19 mouse cellular contexts compared by ENCODE assay signal in the genomic region with DNA sequence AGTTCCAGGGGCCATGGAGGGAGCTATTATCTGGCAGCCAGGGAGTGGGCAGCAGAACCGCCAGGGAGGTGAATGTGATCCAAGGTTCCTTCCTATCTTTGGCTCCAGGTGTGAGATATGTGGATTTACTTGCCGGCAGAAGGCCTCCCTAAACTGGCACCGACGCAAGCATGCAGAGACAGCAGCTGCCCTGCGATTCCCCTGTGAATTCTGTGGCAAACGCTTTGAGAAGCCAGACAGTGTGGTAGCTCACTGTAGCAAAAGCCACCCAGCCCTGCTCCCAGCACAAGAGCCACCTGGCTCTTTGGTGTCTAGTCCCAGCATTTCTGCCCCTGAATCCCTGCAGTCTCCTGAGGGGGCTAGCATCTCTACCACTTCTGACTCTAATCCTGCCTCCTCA. TPM values are rescaled to one million over a fixed set of nuclear protein-coding genes. Genes with fewer than 3 reads are reported as not detected.
DNase-seq lines count a peak whose midpoint lies in the region; TF ChIP-seq lines count a peak whose summit lies in the region.
"Had no signal": no experiment of that assay in that cellular context is flagged by ENCODE, and none has a peak within 500 bp of the region (broad histone marks: within the 10 kb centered on the region; RNA-seq: fewer than 3 reads in every experiment).

No protein-coding gene starts in this region.

- peak; percentile 55 for DNase-seq in cerebellum, adult 9-11 months
- no peak for DNase-seq in cerebellum, postnatal 36 days
- peak in 1 of 2 experiments; percentile 31 for DNase-seq in layer of hippocampus, adult 2 months (ENCODE audit: low spot score in 2 of 2)
- DNase-seq in layer of hippocampus, adult 8-10 months (ENCODE audit: low spot score in 2 of 2): no peak
- no peak for DNase-seq in testis, postnatal 14 days (ENCODE audit: low spot score)
- no peak for DNase-seq in thymus, postnatal 14 days
- DNase-seq: lung, adult 18-20 months; lung, postnatal 36 days had no signal

- no peaks in the 10 kb centered on the region for H3K36me3 ChIP-seq in testis, adult 2 months (ENCODE audit: control insufficient read depth, insufficient read depth, low read length)

- TF ChIP-seq CTCF in layer of hippocampus, adult 2 months (conservative IDR thresholded peaks at IDR 0.05): no peak
- no peak for TF ChIP-seq CTCF in testis, adult 2 months (IDR thresholded peaks at IDR 0.05; ENCODE audit: control insufficient read depth, insufficient read depth, insufficient replicate concordance, low read depth, low read length)

- H3K4me3 ChIP-seq in layer of hippocampus, adult 2 months: no peak overlapping the region
- H3K4me3 ChIP-seq in testis, adult 2 months (ENCODE audit: control insufficient read depth, low read depth, low read length): peak overlapping the region; percentile 12
- H3K4me3 ChIP-seq: erythroblast, embryonic 14.5 days; forebrain, embryonic 15.5 days; midbrain, embryonic 10.5 days had no signal

- no peaks in the 10 kb centered on the region for H3K27me3 ChIP-seq in testis, adult 2 months (ENCODE audit: control insufficient read depth, insufficient read depth, low read length)
- H3K27me3 ChIP-seq: forebrain, embryonic 15.5 days had no signal

- H3K4me1 ChIP-seq in testis, adult 2 months (ENCODE audit: control insufficient read depth, insufficient read depth, low read length): peaks cover 5% of the 10 kb centered on the region; the same call in 1 of the 2 replicates
- H3K4me1 ChIP-seq: forebrain, embryonic 15.5 days; midbrain, embryonic 10.5 days had no signal

- no peak for TF ChIP-seq POLR2A in testis, adult 2 months (IDR thresholded peaks at IDR 0.05; ENCODE audit: control insufficient read depth, low read depth, low read length)

- H3K27ac ChIP-seq in layer of hippocampus, adult 2 months: peak overlapping the region; percentile 56; the same call in 1 of the 2 replicates
- H3K27ac ChIP-seq in testis, adult 2 months (ENCODE audit: control insufficient read depth, insufficient read depth, low read depth, low read length): no peak overlapping the region
- H3K27ac ChIP-seq: forebrain, embryonic 15.5 days; midbrain, embryonic 10.5 days had no signal

RNA-seq across cellular contexts. Expression of a gene that starts 7.2 kb away (rescaled TPM):
- 10 to 100 TPM; 29.2 to 30.9 TPM for total RNA-seq in layer of hippocampus, adult 2 months (2021)
- total RNA-seq in layer of hippocampus, adult 8-10 months (2022): 10 to 100 TPM; 28.5 to 36.1 (median 32.3) TPM
- polyA plus RNA-seq in testis, adult 2 months (2012; rRNA removed): 11.2 and 14.0 TPM in 2 replicates

RNA-seq across cellular contexts. Expression of a gene that starts 16.1 kb away (rescaled TPM):
- total RNA-seq in layer of hippocampus, adult 2 months (2021): 10 to 100 TPM; 49.1 to 51.0 TPM
- total RNA-seq in layer of hippocampus, adult 8-10 months (2022): 10 to 100 TPM; 39.8 to 56.6 (median 45.4) TPM
- 43.7 and 48.9 TPM in 2 replicates for polyA plus RNA-seq in testis, adult 2 months (2012; rRNA removed)

RNA-seq across cellular contexts. Expression of a gene that starts 16.5 kb away (rescaled TPM):
- 10 to 100 TPM; 52.9 to 56.2 TPM for total RNA-seq in layer of hippocampus, adult 2 months (2021)
- 10 to 100 TPM; 37.3 to 57.0 (median 44.8) TPM for total RNA-seq in layer of hippocampus, adult 8-10 months (2022)
- 8.6 and 9.5 TPM in 2 replicates for polyA plus RNA-seq in testis, adult 2 months (2012; rRNA removed)

RNA-seq across cellular contexts. Expression of a gene that starts 39.5 kb away (rescaled TPM):
- not detected for total RNA-seq in layer of hippocampus, adult 2 months (2021)
- not detected for total RNA-seq in layer of hippocampus, adult 8-10 months (2022)
- polyA plus RNA-seq in testis, adult 2 months (2012; rRNA removed): 0.13 and 0.75 TPM in 2 replicates
- total RNA-seq: gastrocnemius, adult 18-20 months; left cerebral cortex, postnatal 14 days; liver, adult 2 months had no signal
- polyA plus RNA-seq: erythroblast, embryonic 14.5 days; forebrain, embryonic 15.5 days; heart, embryonic 14.5 days; intestine, embryonic 14.5 days; kidney, embryonic 14.5 days; liver, adult 2 months; midbrain, embryonic 10.5 days; neural tube, embryonic 14.5 days had no signal
